Mouse (Mus musculus) cerebellum, adult 11-12 months (tissue): ENCODE measurements around the gene Ss18l1.

ENCODE experiments used
- DNase-seq: peaks from one replicate; pipeline ENCODE4 v3.0.0; 2022

Gene Ss18l1

GRCm38 (mm10) chr2:180087472-180087871 is 45.2 kb downstream of the Ss18l1 start:
- no peak for DNase-seq

- DNase-seq, result no peak
Observed at GRCm38 (mm10) chr2:180090285-180090684, 48.0 kb downstream of the Ss18l1 start.

- DNase-seq, result no peak
Observed at GRCm38 (mm10) chr2:180095711-180096110, 53.4 kb downstream of the Ss18l1 start.

- no peak for DNase-seq
Observed at GRCm38 (mm10) chr2:180097585-180097984, 55.3 kb downstream of the Ss18l1 start.

- DNase-seq, result no peak
Observed at GRCm38 (mm10) chr2:180098167-180098566, 55.9 kb downstream of the Ss18l1 start.

- no peak for DNase-seq
Observed at GRCm38 (mm10) chr2:180099529-180099928, 57.2 kb downstream of the Ss18l1 start.

- peak; percentile 55 for DNase-seq
Observed at GRCm38 (mm10) chr2:180103151-180103977, 61.1 kb downstream of the Ss18l1 start.

- peak; percentile 84 for DNase-seq
Observed at GRCm38 (mm10) chr2:180103978-180104658, 61.8 kb downstream of the Ss18l1 start, which contains the start of gene Hrh3. TSS of gene Hrh3 (minus strand) at chr2:180104488.

- DNase-seq, result peak; percentile 64
Observed at GRCm38 (mm10) chr2:180104659-180105377, 62.5 kb downstream of the Ss18l1 start.

- DNase-seq, result peak; percentile 72
Observed at GRCm38 (mm10) chr2:180105441-180106190, 63.3 kb downstream of the Ss18l1 start.

- DNase-seq, result no peak
Observed at GRCm38 (mm10) chr2:180107081-180107480, 64.8 kb downstream of the Ss18l1 start.

- no peak for DNase-seq
Observed at GRCm38 (mm10) chr2:180108285-180108684, 66.0 kb downstream of the Ss18l1 start.

- DNase-seq, result peak; percentile 83
Observed at GRCm38 (mm10) chr2:180113909-180114890, 71.9 kb downstream of the Ss18l1 start.

- DNase-seq, result peak; percentile 67
Observed at GRCm38 (mm10) chr2:180115279-180115678, 73.0 kb downstream of the Ss18l1 start.

GRCm38 (mm10) chr2:180116081-180116493 is 73.8 kb downstream of the Ss18l1 start:
- peak; percentile 50 for DNase-seq

- DNase-seq, result peak; percentile 77
Observed at GRCm38 (mm10) chr2:180116741-180117484, 74.6 kb downstream of the Ss18l1 start.

- DNase-seq, result peak; percentile 68
Observed at GRCm38 (mm10) chr2:180117485-180118194, 75.3 kb downstream of the Ss18l1 start.

GRCm38 (mm10) chr2:180118661-180119438 is 76.5 kb downstream of the Ss18l1 start, which contains the start of gene Osbpl2:
TSS of gene Osbpl2 (plus strand) at chr2:180119306.
- peak; percentile 100 for DNase-seq
